Mouse (Mus musculus) E14TG2a.4 (cell line): ENCODE data around the gene Cdt1.

ENCODE experiments used
- H3K27me3 ChIP-seq: 2 replicates; pipeline ENCODE4 v1.6.1; 2014; ENCODE audit warnings: low read length, control low read depth; ENCODE audit not compliant: insufficient read depth
- H3K36me3 ChIP-seq: 2 replicates; pipeline ENCODE4 v1.6.1; 2014; ENCODE audit warnings: low read length, control low read depth; ENCODE audit not compliant: insufficient read depth
- H3K4me1 ChIP-seq: replicated peaks from 2 replicates; pipeline ENCODE4 v1.6.1; 2014; ENCODE audit warnings: low read depth, low read length, control low read depth
- H3K4me3 ChIP-seq: replicated peaks from 2 replicates; pipeline ENCODE4 v1.5.1; 2014; ENCODE audit warnings: mild to moderate bottlenecking, low read length
- H3K9me3 ChIP-seq: 2 replicates; pipeline ENCODE4 v1.6.1; 2014; ENCODE audit warnings: low read length, control low read depth
- CTCF ChIP-seq: conservative IDR thresholded peaks from 2 replicates; pipeline ENCODE4 v1.5.1; 2014; ENCODE audit warnings: low read length
- NANOG ChIP-seq: IDR thresholded peaks from 2 replicates; pipeline ENCODE4 v1.6.1; 2014; ENCODE audit warnings: borderline replicate concordance, low read length, mixed read lengths
- POU5F1 ChIP-seq: IDR thresholded peaks from 2 replicates; pipeline ENCODE4 v1.6.1; 2014; ENCODE audit warnings: low read length, borderline replicate concordance

Cdt1 gene

DNA sequence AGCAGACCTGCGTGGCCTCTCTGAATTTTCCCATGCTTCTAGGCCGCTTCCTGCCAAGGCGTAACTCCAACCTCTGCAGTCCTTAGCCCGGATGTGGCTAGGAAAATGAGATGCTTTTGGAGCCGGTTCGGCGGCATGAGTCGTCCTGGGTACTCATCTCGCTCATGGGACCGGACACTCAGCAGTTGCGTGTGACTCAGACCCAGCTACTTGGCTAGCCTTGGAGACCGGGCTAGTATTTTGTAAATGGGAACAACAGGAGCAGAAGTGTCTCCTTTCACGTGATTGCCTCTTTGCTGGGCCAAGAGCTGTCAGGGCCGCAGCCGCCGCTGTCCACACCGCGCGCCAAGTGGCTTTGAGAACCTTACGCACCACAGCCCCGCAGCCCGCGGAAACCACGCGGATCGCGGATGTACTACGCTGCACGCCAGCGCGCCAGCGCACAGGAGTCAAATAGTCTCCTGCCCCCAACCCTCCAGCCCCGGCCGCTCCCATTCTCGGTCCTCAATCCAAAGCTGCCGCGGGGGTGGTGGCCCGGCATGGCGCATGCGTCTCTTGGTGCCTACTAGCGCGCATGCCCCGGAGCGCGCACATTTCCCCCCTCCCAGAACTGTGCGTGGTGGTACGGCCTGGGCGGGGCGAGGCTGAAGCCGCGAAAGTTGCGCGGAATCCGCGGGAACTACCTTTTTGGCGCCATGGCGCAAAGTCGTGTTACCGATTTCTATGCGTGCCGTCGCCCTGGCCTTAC, at the start of gene Cdt1:
Gene Cdt1, plus strand, starts transcription at position 655 of the 748 bp plus-strand sequence.
- Histone ChIP-seq H3K9me3 (no peaks in the 10 kb centered on the region), H3K4me3 (peak within 1 kb of the TSS; percentile 100), H3K36me3 (peaks cover 39% of the 10 kb centered on the region), H3K27me3 (no peaks in the 10 kb centered on the region), H3K4me1 (peaks cover 70% of the 10 kb centered on the region)
- no peak for TF ChIP-seq POU5F1
- no peak for TF ChIP-seq CTCF
- TF ChIP-seq NANOG = no peak

DNA sequence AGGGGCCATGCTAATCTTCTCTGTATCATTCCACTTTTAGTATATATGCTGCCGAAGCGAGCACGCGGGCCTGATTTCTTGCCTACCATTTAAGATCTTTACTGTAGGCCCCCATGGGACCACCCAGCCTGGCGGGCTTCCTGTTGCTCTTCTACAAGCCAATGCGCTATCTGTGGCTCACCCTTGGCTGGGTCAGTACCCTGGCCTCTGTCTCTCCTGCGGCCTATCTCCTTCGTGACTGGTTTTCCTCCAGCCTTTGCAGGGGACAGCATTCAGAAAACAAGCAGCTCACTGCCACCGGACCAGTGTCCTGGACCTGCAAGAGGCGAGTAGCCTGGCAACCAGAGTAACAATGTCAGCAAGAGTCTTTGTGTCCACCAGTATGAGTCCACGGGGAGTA, 47.2 kb upstream of the Cdt1 start:
- Histone ChIP-seq H3K36me3 (peaks cover 34% of the 10 kb centered on the region), H3K9me3 (no peaks in the 10 kb centered on the region), H3K4me3 (peak overlapping the region; percentile 59), H3K27me3 (no peaks in the 10 kb centered on the region), H3K4me1 (peaks cover 92% of the 10 kb centered on the region)
- TF ChIP-seq POU5F1 (no peak), CTCF (no peak)

DNA sequence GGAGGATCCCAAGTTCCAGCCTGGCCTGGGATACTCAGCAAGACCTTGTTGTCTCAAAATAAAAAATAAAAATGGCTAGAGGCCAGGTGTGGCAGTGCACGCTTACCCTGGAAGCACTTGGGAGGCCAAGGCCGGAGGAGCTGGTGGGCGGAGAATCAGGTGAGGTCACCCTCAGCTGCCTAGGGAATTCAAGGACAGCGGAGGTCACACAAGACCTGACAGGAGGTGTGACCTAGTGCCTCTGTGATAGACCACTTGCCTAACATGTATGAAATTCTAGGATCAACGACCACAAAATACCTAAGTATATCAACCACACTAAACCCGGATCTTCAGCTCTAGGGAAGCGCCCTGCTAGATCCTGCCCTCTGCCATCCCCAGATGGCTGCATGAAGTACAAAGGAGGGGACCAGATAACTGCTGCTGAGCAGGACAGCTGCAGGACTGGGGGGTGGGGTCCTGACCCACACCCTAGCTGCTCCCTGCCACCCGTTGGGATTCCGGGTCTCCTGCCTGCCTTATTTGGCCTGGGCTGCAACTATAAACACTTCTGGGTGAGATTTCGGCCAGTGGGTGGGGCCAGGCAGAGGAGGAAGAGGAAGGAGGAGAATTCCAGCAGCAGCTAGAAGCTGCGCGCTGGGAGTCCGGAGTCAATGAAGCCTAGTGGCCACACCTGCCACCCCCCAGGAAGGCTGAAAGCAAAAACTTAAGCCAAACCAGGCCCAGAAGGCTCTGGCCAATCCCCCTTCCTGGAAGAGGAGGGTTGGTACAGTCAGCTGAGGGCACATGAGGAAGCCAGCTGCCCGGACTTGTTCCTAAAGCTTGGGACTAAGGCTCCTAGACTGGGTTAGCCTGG, 44.8 kb upstream of the Cdt1 start:
- no peaks in the 10 kb centered on the region for H3K27me3 ChIP-seq
- peaks cover 38% of the 10 kb centered on the region for H3K36me3 ChIP-seq
- peaks cover 92% of the 10 kb centered on the region for H3K4me1 ChIP-seq
- TF ChIP-seq POU5F1 (no peak), CTCF (no peak), NANOG (0 out of 2 replicates have a peak, but pooled peaks have one; percentile 8)
- peak overlapping the region; percentile 73 for H3K4me3 ChIP-seq
- no peaks in the 10 kb centered on the region for H3K9me3 ChIP-seq

DNA sequence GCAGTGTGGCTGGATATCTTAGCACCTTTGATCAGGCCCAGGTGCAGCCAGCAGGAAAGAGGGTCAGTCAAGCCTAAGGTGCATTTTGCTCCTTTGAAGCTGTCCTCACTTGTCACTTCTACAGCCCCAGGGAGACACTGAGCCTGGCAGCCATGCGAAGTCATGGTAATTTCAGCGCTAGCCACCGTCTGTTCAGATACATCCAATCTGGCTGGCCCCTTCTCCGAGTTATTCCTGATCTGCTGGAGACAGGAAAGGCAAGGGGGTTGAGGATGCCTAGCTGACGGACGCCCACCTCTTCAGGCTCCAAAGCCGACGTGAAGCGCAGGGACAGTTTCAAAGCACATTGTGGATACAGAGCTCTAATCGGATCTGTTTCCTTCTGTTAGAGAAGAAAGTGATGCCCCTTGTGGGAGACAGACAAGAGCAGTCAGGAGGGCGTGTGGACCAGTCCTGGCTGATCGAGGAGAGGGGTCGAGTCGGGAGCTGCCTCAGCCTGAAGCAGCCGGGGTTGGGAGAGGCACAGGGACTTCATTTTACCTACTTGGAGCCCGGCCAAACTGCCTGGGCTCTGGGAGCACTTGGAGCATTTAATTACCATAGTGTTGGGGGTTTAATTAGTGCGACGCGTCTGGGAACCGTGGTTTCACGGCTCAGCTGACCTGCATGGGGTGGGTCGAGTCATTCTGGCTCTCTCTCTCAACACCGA, 44.0 kb upstream of the Cdt1 start:
- TF ChIP-seq CTCF = no peak
- TF ChIP-seq POU5F1 = no peak
- TF ChIP-seq NANOG = no peak
- peaks cover 88% of the 10 kb centered on the region for H3K4me1 ChIP-seq
- no peaks in the 10 kb centered on the region for H3K27me3 ChIP-seq
- peaks cover 35% of the 10 kb centered on the region for H3K36me3 ChIP-seq
- H3K9me3 ChIP-seq = no peaks in the 10 kb centered on the region
- peak overlapping the region; percentile 73 for H3K4me3 ChIP-seq

DNA sequence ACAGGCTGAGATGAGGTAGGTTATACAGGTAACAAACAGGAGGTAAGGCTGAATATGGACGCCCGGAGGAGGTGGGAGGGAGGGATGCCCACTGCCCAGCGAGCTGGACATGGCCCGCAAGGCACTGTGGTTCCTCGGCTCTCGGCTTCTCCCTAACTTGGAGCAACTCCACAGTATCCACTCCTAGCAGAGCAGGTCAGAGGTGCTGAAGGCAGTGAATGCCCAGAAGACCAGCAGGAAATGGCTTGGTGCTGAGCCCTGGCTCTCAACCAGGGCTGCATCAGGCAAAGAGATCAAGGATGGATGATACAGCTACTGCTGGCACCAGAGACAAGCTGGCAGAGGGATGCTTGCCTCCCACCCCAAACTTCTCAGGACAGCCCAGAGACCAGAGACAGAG, 43.3 kb upstream of the Cdt1 start:
- peaks cover 88% of the 10 kb centered on the region for H3K4me1 ChIP-seq
- no peak for TF ChIP-seq CTCF
- TF ChIP-seq NANOG = no peak
- no peak for TF ChIP-seq POU5F1
- no peaks in the 10 kb centered on the region for H3K9me3 ChIP-seq
- H3K4me3 ChIP-seq = peak overlapping the region; percentile 73
- H3K27me3 ChIP-seq = no peaks in the 10 kb centered on the region
- H3K36me3 ChIP-seq = peaks cover 40% of the 10 kb centered on the region

DNA sequence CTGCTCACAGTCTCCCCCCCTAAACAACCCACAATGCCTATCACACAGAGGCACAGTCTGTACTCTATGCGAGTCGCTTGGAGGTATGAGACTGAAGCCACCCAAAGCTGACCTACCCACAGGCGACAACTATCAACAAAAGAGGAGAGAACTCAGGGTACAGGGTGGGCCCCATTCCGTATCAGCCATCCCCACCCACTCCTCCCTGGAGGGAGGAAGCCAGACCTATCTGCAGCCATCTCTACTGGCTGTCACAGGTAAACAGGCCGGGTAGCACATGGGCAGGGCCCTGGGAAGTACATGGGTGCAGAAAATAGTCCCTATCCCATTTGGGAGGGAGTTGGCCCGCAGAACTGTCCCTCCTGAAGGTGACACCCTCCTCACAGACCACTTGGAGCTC, 42.8 kb upstream of the Cdt1 start:
- Histone ChIP-seq H3K4me3 (peak overlapping the region; percentile 73), H3K4me1 (peaks cover 86% of the 10 kb centered on the region), H3K27me3 (no peaks in the 10 kb centered on the region), H3K36me3 (peaks cover 42% of the 10 kb centered on the region), H3K9me3 (no peaks in the 10 kb centered on the region)
- no peak for TF ChIP-seq POU5F1
- no peak for TF ChIP-seq CTCF
- TF ChIP-seq NANOG = no peak

DNA sequence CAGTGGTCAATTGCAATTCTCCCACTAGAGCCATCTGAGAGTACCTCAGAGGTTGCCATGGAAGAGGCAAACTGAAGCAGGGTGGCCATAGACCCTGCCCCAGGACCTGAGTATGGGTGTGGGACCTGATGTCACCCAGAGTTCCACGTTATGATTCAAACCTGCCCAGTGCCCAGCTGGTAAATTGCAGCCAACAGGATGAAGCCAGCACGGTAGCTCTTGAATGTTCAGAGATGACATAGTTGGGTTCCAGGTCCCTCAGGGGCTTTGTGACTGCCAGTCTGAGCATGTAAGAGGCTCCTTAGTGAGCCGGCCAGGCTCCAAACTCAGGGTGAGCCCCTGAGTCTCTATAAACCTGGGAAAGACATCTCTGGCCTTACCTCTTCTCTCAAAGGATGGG, 41.7 kb upstream of the Cdt1 start:
- H3K36me3 ChIP-seq = peaks cover 52% of the 10 kb centered on the region
- no peak for TF ChIP-seq POU5F1
- TF ChIP-seq NANOG = no peak
- no peak for TF ChIP-seq CTCF
- peak overlapping the region; percentile 73 for H3K4me3 ChIP-seq
- H3K9me3 ChIP-seq = no peaks in the 10 kb centered on the region
- H3K4me1 ChIP-seq = peaks cover 86% of the 10 kb centered on the region
- no peaks in the 10 kb centered on the region for H3K27me3 ChIP-seq
